Mouse (Mus musculus) C2C12 (cell line): Measurements from ENCODE around the gene Kcnip1.

Source experiments
- CEBPB ChIP-seq: IDR thresholded peaks from one replicate; pipeline ENCODE4 v1.6.1; 2011; ENCODE audit warnings: low read depth, mild to moderate bottlenecking, control low read depth, moderate library complexity
- CTCF ChIP-seq: IDR thresholded peaks from one replicate; pipeline ENCODE4 v1.5.1; 2011; ENCODE audit not compliant: control insufficient read depth, insufficient read depth, insufficient read length
- MAX ChIP-seq: IDR thresholded peaks from one replicate; pipeline ENCODE4 v1.6.1; 2011; ENCODE audit warnings: mild to moderate bottlenecking, control low read depth
- MYOD1 ChIP-seq: IDR thresholded peaks from one replicate; pipeline ENCODE4 v1.6.1; 2011; ENCODE audit warnings: low read depth; ENCODE audit not compliant: control insufficient read depth, insufficient read length
- MYOG ChIP-seq: IDR thresholded peaks from one replicate; pipeline ENCODE4 v1.6.1; 2011; ENCODE audit not compliant: control insufficient read depth, insufficient read length; ENCODE audit errors: extremely low read depth
- USF1 ChIP-seq: IDR thresholded peaks from one replicate; pipeline ENCODE4 v1.6.1; 2011; ENCODE audit warnings: low read depth, mild to moderate bottlenecking, control low read depth, moderate library complexity

DNA sequence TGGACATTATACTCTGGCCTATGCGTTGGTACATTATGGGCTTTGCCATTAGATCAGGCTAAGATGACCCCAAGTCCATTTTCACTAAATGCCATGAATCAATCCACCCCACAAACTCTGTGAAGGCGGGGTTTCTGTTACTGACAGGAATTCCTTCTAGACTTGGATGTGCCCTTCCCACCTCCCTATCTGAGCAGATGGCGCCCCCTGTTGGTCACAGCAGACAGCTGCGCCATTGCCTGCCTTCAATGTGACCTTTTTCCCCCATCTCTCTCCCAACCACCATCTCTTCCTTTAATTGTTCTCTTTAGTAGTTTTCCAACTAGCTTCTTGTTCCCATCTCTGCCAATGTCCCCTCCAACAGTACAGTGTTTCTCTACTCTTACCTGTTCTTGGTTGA lies 243.0 kb downstream of the Kcnip1 start:
- TF ChIP-seq CTCF (no peak), MYOD1 (no peak), MAX (no peak), CEBPB (no peak), MYOG (no peak), USF1 (no peak)
